Mouse (Mus musculus) liver, postnatal 0 days (tissue): ENCODE data around the gene Slx4.

Source experiments
- CTCF ChIP-seq: sonication (generic); IDR thresholded peaks from 2 replicates; pipeline ENCODE4 v1.5.1; 2016; ENCODE audit warnings: antibody characterized with exemption, low read depth
- EP300 ChIP-seq: IDR thresholded peaks from 2 replicates; pipeline ENCODE4 v1.6.1; 2016; ENCODE audit warnings: antibody characterized with exemption, low read depth, mild to moderate bottlenecking

DNA sequence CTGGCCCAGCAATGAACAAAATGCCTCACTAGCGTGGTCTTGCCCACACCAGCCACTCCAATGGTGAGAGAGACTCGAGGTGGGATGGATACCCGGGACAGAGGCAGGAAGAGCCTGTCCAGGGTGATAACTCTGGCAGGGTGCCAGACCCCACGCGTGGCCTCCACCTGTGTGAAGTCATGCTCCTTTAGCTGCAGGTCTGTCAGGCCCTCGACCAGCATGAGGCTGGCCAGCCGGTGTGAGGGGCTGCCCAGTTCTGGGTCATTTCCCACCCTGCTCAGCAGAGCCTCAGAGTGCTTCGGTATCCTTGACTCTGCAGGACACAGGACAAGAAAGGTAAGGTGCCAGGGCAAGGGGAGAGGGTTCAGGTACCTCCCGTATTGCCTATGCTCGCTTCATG, 38.6 kb downstream of the Slx4 start:
- TF ChIP-seq CTCF (no peak), EP300 (no peak)
